Mouse (Mus musculus): ENCODE measurements around the gene Noct.

DNA sequence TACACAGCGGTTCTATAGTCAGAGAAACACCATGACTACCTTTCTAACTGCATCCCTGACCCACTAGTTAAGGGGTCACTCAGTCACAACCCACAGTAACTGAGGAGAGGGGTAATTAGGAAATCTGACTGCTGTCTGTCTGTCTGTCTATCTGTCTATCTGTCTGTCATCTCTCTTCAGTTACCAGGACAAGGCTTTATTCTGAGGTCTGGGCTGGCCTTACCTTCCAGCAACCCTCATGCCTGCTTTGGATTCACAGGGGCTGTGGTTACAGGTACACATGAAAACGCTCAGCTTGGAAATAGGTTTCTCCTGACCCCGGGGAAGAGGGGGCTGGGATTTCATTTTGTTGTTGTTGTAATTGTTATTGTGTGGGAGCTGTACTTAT is 27.5 kb upstream of the Noct start:
- TF ChIP-seq POLR2A (IDR thresholded peaks at IDR 0.05; ENCODE audit: borderline replicate concordance, control insufficient read depth, low read depth, low read length) (no peak), CTCF (IDR thresholded peaks at IDR 0.05; ENCODE audit: control insufficient read depth, insufficient read depth, low read length) (no peak)

Data from bone marrow, adult 2 months (tissue).